Mouse (Mus musculus): ENCODE data around the gene Tmod1.

The Tmod1 gene

DNA sequence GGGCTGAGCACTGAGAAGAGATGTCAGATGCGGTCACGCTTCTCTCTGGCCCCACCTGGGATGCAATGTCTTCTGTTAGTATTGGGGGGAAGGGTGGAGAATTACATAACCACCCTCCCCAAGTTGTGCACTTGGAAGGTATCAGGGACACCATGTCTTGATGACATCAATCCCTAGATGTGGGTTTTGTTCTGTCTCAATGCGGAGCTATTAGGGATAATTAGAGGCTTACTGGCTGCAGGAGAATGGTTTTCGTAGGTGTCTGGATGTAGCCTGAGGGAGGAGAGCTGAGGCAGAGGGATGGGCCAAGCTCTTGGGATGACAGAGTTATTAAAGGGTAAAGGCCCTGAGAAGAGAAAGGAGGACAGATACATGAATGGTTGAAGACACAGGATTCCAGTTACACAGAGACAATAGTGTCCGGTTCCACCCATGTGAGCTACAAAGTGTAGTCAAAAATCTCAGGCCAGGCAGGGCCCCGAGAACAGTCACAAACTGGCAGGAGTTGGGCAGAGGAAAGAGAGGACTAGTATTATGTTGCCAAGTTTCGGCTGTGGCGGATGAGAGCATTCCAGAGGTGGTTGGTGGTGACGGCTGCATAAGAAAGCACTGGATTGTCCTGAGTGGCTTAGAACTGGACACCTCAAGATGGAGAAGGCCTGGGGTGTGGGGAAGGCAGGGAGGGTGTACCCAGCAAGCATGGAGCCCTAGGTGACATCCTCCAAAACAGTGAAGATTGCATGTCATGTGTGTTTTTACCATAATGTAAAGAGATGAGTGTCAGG is 14.8 kb downstream of the Tmod1 start:
- DNase-seq (ENCODE audit: low read depth, low spot score): no peak

DNA sequence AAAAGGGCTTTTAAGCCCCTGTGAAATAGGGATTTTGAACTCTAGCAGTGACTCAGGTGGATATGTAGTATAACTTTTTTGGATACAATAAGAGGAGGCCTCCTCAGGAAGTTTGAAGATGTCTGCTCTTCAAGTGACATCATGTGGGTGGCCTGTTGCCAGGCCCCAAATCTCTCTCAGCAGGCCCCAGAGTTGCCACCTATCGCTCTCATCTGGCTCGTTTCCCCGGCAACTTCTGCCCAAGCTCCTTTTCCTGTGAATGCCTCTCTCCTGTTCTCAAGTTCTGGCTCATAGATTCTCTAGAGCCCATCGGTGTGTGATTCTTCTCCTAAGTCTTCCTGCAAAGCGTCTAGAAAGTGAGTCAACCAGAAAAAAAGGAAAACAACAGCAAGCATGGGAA is 17.4 kb downstream of the Tmod1 start:
- DNase-seq (ENCODE audit: low read depth, low spot score): no peak

DNA sequence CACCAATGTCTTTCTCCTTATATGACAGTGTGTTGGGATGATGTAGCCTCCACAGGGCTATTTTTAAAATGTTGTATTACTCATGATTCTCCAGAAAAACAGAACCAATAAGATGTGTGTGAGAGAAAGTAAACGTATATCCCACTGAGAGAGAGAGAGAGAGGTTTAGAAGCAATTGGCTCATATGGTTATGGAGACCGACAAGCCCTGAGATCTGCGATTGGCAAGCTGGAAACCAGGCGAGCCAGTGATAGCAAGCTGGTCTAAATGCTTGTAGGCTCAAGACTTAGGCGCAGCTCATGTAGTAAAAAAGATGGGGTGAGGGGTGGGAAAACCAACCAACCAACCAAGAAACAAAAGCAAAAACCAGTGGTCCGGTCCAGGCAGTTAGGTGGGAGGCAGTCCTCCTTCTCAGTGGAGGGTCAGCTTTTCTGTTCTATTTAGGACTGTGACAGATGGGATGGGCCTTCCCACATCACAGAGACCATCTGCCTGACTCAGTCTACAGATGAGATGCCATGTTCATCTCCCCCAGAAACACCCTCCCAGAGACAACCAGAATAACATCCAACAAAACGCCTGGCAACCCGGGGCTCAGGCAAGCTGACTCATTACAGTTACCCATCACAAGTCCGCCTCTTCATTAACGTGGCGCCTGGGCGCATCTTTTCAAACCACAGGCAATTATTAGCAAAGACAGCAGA is 22.7 kb downstream of the Tmod1 start:
- DNase-seq (ENCODE audit: low read depth, low spot score): no peak

DNA sequence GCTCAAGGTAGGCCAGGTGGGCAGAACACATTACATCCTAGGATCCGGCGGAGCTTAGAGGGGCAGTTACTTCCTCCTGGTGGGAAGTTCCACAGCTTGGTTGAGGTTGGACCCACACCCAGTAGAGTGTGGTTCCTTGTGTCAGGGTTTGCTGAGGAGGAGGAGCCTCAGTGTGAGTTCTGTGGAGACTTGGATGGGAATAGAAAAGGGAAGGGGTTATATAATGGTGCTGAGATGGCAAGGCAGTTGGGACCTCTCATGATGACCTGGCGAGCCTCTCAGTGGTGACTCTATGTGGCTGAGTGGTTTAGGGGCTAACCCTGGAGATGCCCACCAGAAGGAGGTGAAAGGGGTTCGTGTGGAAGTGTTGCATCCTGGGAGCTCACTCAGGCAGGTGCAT is 25.1 kb downstream of the Tmod1 start:
- DNase-seq (ENCODE audit: low read depth, low spot score): no peak

DNA sequence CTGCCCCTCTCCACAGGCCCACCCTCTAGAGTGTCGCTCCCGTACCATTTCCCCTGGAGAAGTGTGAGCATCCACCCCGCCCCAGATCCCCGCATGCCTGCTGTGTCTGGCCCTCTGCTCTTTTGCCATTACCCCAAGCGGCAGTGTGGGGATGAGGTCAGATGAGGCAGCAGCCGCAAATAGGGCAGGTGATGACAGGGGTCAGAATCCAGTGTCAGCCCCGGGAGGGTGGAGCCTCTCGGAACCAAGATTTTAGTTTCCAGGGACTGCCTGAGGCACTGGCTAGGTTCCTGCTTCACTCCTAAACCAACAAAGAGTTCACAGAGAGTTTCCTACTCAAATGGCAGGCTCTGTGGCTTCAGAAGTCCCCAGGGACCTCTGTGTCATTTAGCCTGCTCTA is 25.5 kb downstream of the Tmod1 start:
- DNase-seq (ENCODE audit: low read depth, low spot score): no peak

DNA sequence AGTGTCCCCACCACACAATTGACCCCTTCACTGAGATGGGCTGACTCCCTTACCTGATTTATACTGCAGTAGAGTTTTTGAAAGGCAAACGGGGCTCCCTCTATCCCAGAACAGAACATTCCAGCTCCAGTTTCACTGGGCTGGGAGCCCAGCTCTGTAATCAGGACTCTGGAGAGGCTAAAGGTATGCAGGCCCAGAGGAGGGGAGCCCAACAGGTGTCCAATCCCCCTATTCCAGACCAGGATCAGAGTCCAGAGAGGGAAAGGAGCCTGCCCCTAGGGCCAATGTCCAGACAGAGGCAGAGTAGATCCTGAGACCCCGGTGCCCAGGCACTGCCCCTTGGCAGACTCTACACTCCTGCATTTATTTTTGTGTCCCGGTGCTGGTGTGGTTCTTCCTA is 26.2 kb downstream of the Tmod1 start:
- no peak for DNase-seq (ENCODE audit: low read depth, low spot score)

DNA sequence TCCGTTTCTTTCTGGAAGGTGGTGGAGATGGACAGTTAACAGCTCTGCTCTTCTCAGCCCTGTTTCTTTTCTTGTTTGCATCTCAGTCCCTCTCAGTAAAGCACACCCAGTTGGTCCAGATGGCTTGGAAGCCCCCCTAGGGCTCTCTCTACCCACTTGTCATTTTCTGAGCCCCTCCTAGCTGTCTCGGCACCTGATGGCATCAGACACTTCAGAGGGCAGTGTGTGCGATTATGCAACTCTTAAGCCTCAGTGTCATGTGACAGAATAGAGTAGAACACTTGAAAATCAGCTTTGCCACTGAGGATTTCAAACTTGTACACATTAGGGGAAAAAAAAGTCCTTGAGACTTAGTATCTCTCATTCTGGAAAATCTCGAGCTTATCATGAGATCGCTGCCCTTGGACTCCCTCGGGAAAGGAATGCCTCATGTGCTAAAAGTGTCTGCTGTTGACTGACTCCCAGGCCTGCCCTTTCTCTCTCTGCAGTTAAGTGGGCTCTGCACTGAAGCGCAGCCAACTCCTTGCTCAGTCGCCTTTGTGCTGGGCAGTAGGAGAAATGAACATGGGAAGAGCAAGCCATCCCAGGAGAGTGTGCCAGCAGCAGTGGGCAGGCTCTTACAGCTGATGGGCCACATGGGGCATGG is 27.1 kb downstream of the Tmod1 start:
- no peak for DNase-seq (ENCODE audit: low read depth, low spot score)

DNA sequence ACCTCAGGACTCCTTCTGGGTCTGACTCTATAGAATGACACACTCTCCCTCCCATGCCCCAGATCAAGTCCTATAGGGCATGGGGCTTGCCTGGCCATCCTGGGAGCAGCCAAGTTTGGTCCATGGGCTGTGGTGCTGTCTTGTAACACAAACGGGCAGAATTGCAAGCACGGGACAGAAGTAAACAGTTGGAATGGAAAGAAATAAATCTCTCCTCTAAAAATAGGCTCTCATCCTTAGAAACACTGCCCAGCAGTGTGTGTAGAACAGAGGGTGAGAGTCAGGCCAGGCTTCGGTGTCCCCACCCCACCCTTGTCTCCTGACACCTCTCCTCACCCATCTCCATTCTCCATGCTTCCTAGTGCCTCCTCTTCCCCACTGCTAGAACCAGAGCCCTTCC is 29.3 kb downstream of the Tmod1 start:
- DNase-seq (ENCODE audit: low read depth, low spot score): no peak

DNA sequence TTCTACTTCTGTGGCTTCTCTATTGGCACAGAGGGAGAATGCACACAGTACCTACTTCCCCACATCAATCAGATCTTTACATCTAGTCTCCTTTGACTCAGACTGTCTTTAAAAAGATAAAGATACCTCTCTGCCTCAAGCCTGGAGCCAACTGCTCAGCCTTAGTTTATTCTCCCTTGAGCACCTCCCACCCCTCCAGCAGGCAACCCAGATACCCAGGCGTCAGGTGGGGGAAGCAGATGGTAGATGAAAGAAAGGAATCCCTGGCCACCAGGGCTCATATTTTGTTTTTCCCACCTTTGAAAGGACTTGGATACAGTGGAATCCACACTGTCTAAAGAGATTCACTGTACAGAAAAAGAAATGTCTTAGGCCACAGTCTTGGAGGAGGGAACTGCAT is 29.8 kb downstream of the Tmod1 start:
- no peak for DNase-seq (ENCODE audit: low read depth, low spot score)

DNA sequence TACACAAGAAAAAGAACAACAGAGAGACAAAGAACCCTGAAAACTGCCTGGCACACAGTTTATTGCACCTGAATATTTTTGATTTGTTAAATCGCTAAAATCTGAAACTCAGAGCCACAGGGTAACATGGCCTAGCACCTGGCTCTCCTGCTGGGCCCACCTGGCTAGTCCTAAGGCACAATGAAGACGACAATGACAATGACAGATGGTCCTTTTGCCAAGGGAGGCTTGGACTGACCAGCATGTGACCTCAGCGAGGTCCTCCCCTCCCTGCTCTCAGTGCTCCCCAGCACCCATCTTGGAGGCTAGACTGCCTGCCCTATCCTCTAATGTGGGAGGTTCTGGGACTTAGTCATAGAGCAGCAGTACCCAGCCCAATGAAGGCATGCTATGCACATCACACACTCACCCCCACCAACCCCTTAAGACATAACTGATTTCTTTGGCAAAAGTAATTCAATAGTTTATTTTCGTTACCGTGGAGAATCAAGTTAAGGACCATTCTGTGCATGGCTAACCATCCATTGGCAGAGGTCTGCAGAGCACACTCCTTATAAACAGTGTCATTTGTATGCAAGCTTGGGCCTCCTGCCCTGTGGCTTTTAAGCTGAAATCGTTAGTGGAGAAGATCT is 31.2 kb downstream of the Tmod1 start:
- DNase-seq (ENCODE audit: low read depth, low spot score): no peak

DNA sequence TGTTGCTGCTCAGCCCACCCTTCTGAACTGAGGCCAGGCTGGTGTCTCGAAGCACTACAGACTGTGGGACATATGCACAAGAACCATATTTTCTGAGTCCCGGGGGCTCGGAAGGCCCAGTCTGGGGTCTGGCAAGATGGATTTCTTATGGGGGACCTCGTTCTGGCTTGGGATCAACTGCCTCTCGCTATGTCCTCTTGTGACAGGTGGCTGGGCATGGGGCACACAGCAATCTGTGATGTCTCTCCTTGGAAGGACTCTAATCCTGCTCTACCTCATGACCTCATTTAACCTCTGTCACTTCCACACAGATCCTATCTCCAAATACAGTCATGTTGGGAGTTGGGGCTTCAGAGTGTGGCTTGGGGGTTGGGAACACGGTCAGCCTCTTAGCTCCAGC is 33.9 kb downstream of the Tmod1 start:
- DNase-seq (ENCODE audit: low read depth, low spot score): no peak

DNA sequence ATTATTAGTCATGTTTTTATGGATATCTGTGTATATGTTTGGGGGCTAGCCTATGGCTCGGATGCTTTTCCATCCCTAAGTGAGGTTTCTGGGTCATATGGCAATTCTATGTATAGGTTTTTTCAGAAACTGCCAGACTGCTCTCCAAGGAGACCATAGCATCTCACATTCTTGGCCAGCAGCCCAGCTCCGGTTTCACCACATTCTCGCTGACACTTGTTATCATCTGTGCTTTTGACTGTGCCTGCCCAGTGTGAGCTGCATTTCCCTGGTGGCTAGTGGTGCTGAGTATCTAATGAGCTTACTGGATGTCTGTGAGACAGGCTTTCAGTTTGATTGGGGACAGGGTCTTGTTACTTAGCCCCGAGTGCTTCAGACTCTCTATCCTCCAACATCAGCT is 35.0 kb downstream of the Tmod1 start:
- peak; percentile 34 for DNase-seq (ENCODE audit: low read depth, low spot score)

DNA sequence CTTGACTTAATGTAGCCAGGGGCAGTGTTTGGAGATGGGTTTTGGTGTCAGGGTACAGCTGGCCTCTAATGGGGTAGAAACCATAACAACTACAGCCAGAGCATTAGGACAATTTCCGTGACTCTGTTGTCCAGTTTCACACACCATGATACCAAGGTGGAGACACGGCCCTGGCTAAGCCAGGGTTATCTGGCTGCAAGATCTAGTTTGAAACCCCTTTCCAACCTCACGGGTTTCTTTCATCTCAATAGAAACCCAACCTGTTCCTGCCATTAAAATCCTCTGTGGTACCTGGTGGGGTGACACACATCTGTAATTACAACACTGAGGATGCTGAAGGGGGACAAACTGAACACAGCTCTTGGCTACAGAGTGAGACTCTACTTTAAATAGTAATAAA is 36.9 kb downstream of the Tmod1 start:
- DNase-seq (ENCODE audit: low read depth, low spot score): no peak

DNA sequence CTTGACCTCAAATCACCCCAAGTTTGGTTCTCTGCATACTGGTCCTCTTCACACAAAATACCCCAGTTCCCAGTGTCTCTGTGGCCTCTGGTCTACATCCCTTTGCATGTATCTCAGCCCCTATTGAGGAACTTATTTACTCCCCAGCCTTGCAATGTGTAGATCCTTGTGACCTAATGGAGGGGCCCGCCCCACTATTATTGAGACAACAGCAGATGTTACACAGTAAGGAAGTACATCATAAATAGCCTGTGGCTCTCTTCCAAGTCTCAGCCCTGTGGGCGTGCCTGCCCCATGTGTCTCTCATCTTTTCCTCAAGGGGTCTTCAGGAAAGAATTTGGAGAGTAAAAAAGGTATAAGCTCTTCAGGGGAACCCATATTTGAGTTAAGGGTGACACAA is 38.2 kb downstream of the Tmod1 start:
- no peak for DNase-seq (ENCODE audit: low read depth, low spot score)

DNA sequence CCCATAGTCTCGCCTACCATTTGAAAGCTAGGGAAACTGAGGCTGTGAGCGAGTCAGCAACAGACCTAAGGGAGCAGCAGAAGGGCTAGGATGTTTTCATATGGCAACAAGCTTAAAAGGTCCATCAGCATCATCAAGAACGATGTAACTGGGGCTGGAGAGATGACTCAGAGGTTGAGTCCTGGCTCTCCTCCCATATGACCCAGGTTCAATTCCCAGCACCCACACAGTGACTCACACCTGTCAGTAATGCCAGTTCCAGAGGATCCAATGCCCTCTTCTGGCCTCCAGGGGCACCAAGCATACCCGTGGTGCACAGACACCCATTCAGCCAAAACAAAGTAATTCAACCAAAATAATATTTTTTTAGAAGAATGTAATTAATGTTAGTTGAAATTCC is 41.5 kb downstream of the Tmod1 start:
- no peak for DNase-seq (ENCODE audit: low read depth, low spot score)

DNA sequence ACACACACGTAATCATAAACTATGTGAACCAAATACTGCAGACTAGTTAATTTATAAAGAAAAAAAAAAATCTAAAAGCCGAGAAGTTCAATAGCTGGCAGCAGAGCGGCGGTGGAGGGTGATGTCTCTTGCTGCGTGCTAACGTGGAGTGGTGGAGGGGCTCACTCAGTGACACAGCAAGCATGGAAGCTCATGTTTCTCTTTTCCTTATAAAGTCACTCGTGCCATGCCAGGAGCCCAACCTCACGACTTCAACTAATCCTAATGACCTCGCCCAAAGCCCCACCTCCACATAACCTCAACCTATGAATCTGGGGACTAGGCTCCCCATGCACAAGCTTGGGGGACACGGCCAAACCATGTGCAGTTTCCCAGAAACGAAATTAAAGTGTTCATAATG is 43.8 kb downstream of the Tmod1 start:
- DNase-seq (ENCODE audit: low read depth, low spot score): no peak

DNA sequence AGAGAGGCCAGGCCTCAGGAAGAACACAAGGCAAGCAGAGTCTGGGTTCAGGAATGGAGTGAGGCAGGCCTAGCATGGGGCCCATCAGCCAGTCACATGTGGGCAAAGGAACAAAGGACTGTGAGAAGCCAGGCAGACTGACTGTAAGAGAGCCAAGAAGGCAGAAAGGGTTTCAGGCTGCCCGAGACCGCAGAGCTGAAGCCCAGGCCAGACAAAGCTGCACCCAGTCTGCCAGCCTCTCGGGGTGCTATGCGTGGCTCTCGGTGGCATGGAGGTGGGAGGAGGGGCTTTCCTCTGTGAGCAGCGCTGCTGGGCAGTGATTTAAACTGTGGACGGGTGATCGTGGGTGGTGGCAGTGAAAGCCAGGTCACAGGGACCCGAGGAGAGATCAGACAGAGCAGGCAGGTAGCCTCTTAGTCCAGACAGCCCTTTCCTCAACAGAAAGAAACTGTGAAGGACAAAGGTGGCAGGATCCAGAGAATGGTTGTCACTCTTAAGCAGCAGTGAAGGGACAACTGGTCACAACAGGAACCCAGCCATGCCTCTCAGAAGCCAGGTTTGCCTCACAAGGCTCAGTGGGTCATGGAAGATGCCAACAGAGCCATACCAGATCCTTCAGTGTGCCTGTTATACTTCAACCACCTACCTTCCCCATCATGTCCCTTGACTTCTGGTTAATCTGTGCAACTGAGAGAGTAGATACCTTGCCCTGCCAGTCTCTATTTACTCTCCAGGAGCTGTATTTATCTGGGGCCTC is 45.9 kb downstream of the Tmod1 start:
- DNase-seq (ENCODE audit: low read depth, low spot score): no peak

DNA sequence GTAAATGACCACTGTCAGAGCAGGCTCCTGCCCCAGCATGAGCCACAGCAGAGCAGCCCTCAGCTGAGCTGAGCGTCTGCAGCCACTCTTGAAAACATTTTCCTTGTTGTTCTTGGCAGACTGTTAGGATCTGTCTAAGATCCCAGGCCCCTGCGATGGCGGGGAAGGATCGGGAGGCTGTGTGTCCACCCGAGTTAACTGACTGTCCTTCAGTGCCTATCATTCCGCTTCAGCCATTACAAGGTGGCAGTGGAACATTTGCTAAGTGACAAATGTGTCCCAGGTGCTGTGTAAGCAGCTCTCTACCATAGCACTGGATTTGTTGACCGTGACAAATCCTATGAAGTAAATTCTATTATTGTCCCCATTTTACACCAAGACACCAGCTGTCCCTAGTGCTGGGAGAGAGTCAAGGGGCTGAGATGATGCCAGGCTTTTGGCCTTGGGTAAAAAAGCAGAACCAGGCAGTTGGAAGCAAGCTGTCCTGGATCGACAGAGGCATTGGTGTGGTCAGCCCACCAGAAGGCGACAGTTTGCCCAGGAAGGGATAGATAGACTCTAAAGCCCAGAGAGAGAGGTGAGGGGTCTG is 46.6 kb downstream of the Tmod1 start:
- DNase-seq (ENCODE audit: low read depth, low spot score): no peak

DNA sequence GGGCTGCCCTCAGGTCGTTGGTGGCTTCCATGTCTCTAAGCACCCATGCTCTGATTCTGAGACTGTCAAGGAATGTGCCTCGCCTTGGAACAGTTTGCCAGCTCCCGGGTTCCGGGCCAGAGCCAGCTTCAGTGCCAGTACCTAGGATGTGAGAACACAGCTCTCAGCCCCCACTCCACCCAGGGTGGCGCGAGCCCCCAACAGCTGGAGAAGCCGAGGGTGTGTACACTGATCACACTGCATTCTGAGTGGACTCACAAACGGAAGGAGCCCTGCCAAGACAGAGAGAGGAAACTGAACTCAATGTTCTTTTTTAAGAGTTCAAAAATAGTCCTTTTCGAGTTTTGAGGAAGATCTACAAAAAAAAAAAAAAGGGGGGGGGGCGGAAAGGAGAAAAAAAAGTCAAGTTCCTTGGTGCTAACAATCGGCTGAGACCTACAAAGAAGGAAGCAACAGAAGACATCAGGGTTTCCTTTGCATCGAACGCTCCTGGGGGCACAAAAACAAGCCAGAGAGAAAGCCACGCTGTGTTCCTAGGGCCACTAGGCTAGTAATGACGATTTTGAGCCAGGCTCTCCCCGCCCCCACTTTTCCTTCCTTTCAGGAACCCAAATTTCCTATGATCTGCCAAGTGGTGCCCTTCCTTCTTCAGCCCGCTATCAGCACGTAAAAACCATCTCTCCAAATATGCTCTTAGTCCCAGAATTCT is 48.1 kb downstream of the Tmod1 start:
- DNase-seq (ENCODE audit: low read depth, low spot score): no peak

DNA sequence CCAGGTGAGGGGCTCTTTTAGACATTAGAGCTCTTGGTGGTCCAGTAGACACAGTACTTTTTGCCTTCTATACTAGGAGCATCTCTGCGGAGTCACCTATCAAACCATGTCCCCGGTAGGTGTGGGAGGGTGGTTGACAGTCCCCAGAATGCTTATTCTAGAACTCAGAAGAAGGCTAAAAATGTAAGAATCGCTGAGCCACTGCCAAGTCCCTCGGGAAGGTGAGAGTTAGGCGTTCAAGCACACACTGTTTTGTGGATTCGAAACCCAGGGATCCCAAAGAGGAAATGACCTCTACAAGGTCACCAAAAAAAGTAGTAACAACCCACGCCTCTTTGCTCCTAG is 48.7 kb downstream of the Tmod1 start:
- no peak for DNase-seq (ENCODE audit: low read depth, low spot score)

DNA sequence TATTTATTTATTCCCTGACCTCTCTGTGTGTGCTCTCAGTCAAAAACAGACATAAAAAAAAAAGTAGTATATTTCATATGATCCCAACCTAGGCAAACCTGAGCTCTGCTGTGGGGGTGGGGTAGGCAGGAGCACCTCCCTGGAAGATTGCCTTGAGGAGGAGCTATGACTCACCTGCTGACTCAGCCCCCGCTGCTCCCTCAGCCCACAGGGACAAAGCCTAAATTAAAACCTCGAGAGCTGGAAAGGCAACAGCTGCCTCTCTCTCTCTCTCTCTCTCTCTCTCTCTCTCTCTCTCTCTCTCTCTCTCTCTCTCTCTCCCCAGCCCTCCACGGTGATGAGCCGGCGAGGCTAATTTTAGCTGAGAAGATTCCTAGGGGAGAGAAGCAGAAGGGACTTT is 49.1 kb downstream of the Tmod1 start:
- DNase-seq (ENCODE audit: low read depth, low spot score): no peak
